Mouse (Mus musculus): Measurements from ENCODE around the gene Psme4. TPM values are rescaled to one million over a fixed set of nuclear protein-coding genes. Genes with fewer than 3 reads are reported as not detected.

Gene Psme4
- polyA plus RNA-seq (2014; fragmentation: Illumina TruSeq; extraction: RNeasy Lipid Tissue Mini Kit (QIAGEN cat#74804); ENCODE audit: low read depth, low replicate concordance), result 621 TPM

DNA sequence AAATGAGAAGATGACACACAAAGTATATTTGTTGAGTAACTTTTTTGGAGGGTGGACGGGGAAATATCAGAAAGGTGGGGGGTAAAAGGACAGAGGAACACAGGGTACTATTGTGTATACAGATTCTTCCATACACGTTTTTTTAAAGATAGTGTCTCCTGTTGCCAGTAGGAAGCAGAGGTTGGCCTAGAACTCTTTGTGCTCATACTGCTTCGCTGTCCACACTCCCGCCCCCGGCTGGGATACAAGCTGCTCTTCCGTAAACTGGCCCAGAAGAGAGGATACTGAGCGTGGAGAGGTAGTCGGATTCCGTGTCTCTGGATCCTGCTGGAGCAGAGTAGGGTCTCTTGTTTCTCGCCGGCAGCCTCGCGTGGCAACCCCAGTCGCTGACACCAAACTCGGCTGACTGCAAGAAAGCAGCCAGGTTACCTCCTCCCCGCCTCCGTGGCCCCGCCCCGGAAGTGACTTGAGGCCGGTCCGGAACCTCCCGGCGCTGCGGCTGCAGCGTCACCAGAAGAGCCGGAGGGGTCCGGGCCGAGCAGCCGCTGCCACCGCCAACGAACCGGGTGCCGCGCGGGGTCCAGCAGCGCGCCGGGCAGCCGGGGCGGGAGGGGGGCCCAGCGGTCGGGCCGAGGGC lies at the start of gene Psme4:
Gene Psme4 (plus strand): TSS at position 460 of the 637 bp plus-strand sequence.

DNA sequence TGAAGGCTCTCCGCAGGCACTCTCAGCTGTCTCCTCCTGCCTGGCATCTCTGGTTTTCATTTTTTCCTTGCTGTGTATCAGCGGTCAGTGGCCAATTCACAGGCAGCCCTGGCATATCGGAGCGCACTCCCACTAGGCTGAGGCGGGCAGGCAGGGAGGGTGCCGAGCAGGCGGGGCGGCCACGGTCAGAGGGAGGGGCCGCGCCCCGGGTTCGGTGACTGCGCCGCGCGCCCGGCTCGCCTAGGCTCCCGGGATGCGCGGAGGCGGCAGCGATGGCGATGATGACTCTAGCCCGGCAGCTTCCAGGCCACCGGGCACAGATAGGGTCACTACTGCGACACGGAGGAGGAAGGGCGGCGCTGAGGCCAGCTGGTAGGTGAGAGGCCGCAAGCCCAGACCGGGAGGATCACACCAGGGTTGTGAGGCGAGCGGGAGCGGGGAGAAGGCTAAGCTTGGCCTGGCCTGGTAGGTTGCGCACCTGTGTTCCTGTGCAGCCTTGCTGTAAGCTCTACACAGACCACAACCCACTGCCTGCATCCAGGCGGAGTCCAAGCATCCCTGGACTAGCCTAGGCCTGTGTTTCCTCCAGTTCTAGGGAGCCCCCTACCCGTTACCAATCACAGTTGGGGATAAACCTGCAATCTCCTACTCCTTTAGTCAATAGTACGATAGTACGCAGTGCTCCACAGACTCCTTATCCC lies 113.8 kb downstream of the Psme4 start, which contains the start of the genes Gpr75 and Asb3:
Gene Gpr75 (plus strand): TSS at position 188 of the 701 bp plus-strand sequence.
Gene Asb3 (plus strand): TSS at position 246 of the 701 bp plus-strand sequence.

Other genes starting within 250 kb of the Psme4 start
- gene Acyp2, start 122.1 kb upstream of the Psme4 start, polyA plus RNA-seq (2014; fragmentation: Illumina TruSeq; extraction: RNeasy Lipid Tissue Mini Kit (QIAGEN cat#74804); ENCODE audit: low read depth, low replicate concordance), result 13.0 TPM
- 0.24 TPM for gene Gpr75, start 113.6 kb downstream of the Psme4 start, polyA plus RNA-seq (2014; fragmentation: Illumina TruSeq; extraction: RNeasy Lipid Tissue Mini Kit (QIAGEN cat#74804); ENCODE audit: low read depth, low replicate concordance)
- gene Asb3, start 113.7 kb downstream of the Psme4 start, polyA plus RNA-seq (2014; fragmentation: Illumina TruSeq; extraction: RNeasy Lipid Tissue Mini Kit (QIAGEN cat#74804); ENCODE audit: low read depth, low replicate concordance), result 37.6 TPM
- gene Erlec1, start 182.6 kb downstream of the Psme4 start, polyA plus RNA-seq (2014; fragmentation: Illumina TruSeq; extraction: RNeasy Lipid Tissue Mini Kit (QIAGEN cat#74804); ENCODE audit: low read depth, low replicate concordance), result 186 TPM
- 13.6 TPM for gene Chac2, start 214.6 kb downstream of the Psme4 start, polyA plus RNA-seq (2014; fragmentation: Illumina TruSeq; extraction: RNeasy Lipid Tissue Mini Kit (QIAGEN cat#74804); ENCODE audit: low read depth, low replicate concordance)

Data from testis, adult 10 weeks (tissue).